Mouse (Mus musculus) CD4-positive, CD25-positive, alpha-beta regulatory T cell (primary cell): ENCODE measurements around the gene Hspbp1. TPM values are rescaled to one million over a fixed set of nuclear protein-coding genes. Genes with fewer than 3 reads are reported as not detected.

ENCODE experiments used
- polyA plus RNA-seq: library from polyadenylated mRNA; unstranded; fragments of 100-300 nt; shearing (Covaris generic); gene quantifications from one replicate; pipeline ENCODE4 v1.2.1, GENCODE M21; 2017

Hspbp1 gene
- polyA plus RNA-seq: 77.3 TPM

DNA sequence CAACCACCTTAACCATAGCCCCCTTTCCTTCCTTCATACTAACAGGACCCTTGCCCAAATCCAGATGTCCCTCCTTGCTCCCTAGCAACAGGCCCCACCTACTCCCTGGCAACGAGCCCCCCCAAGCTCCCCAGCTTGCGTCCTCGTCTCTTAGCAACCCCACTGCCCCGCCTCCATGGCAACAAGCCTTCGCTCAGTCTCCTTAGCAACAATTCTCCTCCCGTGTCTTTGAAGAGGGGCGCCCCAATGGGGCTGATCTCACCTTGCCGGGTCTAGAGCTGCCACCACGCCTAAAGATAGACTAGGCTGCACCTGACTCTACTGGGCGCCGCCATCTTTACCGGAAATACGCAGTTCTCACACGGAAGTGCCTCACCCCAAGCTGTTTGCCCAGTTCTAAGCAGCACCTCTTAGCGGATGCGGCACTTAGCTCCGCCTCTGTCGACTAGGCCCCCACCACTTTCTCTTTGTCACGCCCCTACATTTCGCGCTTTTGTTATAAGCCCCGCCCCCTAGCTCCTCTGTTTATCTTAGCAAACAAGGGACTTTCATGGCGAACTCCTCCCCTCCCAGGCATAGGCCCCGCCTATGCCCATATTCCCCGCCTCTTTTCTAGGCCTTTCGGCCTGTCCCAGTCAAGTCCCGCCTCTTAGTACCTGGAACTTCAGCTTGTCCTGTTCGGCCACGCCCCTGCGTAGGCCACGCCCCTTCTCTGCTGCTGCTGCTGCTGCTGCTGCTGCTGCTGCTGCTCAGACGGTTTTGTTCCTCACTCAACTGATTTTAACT lies at the start of gene Hspbp1:
Gene Hspbp1, minus strand, starts transcription at position 437 of the 786 bp plus-strand sequence.

DNA sequence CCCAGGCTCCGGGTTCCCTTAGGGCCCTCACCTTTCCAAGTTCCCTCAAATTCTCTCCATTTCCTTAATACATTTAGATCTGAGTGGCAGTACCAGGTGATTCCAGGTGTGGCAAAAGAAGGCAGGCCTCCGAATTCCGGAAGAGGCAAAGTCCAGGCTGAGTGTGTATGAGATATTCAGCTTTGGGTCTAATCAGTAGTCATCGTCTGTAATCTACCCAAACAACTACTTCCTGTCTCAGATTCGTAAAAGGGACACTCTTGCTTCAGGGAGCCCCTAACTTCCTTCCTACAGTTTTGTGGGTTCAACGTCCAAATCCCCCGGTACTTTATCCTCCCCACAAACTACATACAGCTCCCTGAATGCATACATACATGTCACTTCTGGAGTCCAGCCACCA lies 40.3 kb upstream of the Hspbp1 start, which contains the start of gene Tmem150b:
Gene Tmem150b, minus strand, starts transcription at position 81 of the 400 bp plus-strand sequence.

DNA sequence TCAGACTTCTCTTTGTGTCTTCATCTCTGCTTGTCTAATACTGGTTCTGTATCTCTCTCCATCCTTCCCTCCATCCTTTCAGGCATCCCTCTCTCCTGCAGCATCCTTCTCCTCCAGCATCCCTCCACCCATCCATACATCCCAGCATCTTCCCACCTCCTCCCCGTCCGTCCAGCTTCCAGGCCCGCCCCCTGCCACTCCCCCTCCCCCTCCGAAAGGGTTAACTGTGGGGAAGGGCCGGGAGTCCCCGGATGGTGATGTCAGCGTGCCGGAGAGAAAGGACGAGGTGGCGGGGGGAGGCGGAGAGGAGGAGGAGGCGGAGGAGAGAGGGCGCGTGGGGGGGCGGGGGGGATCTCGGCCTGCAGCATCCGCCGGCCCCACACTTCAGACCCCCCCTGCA lies 5.5 kb upstream of the Hspbp1 start, which contains the start of gene Brsk1:
Gene Brsk1, plus strand, starts transcription at position 218 of the 400 bp plus-strand sequence.

DNA sequence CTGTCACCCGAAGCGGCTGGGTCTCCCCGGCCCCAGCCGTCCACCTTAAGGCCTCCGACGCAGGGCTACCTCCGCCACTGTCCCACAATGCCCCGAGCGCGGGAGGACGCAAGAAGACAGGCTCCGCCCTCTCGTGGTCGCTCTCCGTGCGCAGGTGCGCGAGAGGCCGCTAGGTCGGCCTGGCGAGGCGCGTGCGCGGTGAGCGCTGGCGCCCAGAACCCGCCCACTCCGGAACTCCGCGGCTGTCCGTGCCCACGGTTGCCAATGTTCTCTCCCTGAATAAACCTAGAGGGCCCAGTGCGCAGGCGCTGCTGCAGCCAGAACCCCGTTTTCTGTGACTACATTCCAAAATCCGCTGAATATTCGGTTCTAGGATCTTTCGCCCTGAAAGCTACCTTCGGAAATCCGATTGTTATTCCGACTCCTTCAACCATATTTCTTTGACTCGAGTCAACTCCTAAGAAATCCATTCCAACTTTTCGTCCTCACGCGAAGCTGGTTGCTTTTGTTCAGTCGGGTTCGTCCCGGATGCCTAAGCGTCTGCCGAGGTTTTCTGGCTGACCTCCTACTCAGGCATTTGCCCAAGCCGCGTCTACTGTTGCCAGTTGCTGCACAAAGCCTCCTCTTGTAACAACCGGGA lies 25.8 kb downstream of the Hspbp1 start, which contains the start of gene Ppp6r1:
Gene Ppp6r1, minus strand, starts transcription at position 108 of the 640 bp plus-strand sequence.

DNA sequence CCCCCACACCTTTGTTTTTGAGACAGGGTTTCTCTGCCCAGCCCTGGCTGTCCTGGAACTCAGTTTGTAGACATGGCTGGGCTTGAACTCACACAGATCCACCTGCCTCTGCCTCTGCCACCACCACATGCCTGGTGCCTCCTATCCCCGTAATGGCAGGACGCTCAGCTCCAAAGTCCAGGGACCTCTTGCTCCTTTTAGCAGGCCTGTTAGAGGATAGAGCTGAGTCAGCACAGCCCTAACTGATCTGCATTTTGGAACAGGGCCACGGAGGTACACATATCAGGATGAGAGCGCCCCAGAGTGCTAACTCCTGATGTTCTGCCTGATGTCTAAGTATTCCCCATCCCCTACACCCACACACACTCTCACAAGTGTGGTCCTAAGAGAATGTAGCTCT lies 53.8 kb downstream of the Hspbp1 start, which contains the start of gene Tmem86b:
Gene Tmem86b, minus strand, starts transcription at position 392 of the 400 bp plus-strand sequence.

Other genes with a start within 250 kb of the Hspbp1 start
- 4.9 TPM for gene Rdh13, start 239.4 kb downstream of the Hspbp1 start, polyA plus RNA-seq
- gene Eps8l1, start 224.4 kb downstream of the Hspbp1 start, polyA plus RNA-seq: 20.0 TPM
- 168 TPM for gene Ppp1r12c, start 183.4 kb downstream of the Hspbp1 start, polyA plus RNA-seq
- gene Tnnt1, start 168.7 kb downstream of the Hspbp1 start, polyA plus RNA-seq: 5.3 TPM
- gene Tnni3, start 160.8 kb downstream of the Hspbp1 start, polyA plus RNA-seq: 0.47 TPM
- 0.39 TPM for gene Dnaaf3, start 152.6 kb downstream of the Hspbp1 start, polyA plus RNA-seq
- gene Syt5, start 137.5 kb downstream of the Hspbp1 start, polyA plus RNA-seq: 0.16 TPM
- not detected for gene Ptprh, start 81.0 kb downstream of the Hspbp1 start, polyA plus RNA-seq
- 11.1 TPM for gene Tmem86b, start 53.6 kb downstream of the Hspbp1 start, polyA plus RNA-seq
- 300 TPM for gene Ppp6r1, start 26.0 kb downstream of the Hspbp1 start, polyA plus RNA-seq
- gene Brsk1, start 5.5 kb upstream of the Hspbp1 start, polyA plus RNA-seq: not detected
- 0.11 TPM for gene Tmem150b, start 40.2 kb upstream of the Hspbp1 start, polyA plus RNA-seq
- gene Kmt5c, start 55.0 kb upstream of the Hspbp1 start, polyA plus RNA-seq: 33.5 TPM
- 3.4 TPM for gene Cox6b2, start 68.0 kb upstream of the Hspbp1 start, polyA plus RNA-seq
- not detected for gene Fam71e2, start 86.2 kb upstream of the Hspbp1 start, polyA plus RNA-seq
- not detected for gene Il11, start 97.8 kb upstream of the Hspbp1 start, polyA plus RNA-seq
- not detected for gene Tmem190, start 97.9 kb upstream of the Hspbp1 start, polyA plus RNA-seq
- 13.4 TPM for gene Tmem238, start 104.6 kb upstream of the Hspbp1 start, polyA plus RNA-seq
- 323 TPM for gene Rpl28, start 107.8 kb upstream of the Hspbp1 start, polyA plus RNA-seq
- 106 TPM for gene Ube2s, start 127.5 kb upstream of the Hspbp1 start, polyA plus RNA-seq
- not detected for gene Shisa7, start 159.6 kb upstream of the Hspbp1 start, polyA plus RNA-seq
- gene Isoc2b, start 185.2 kb upstream of the Hspbp1 start, polyA plus RNA-seq: 33.3 TPM
- 1.1 TPM for gene Isoc2a, start 192.1 kb upstream of the Hspbp1 start, polyA plus RNA-seq
- not detected for gene Gm36210, start 221.4 kb upstream of the Hspbp1 start, polyA plus RNA-seq
- gene Zfp628, start 230.1 kb upstream of the Hspbp1 start, polyA plus RNA-seq: 2.6 TPM
- 0.79 TPM for gene Nat14, start 237.0 kb upstream of the Hspbp1 start, polyA plus RNA-seq
- 0.17 TPM for gene Ssc5d, start 240.7 kb upstream of the Hspbp1 start, polyA plus RNA-seq